Mouse (Mus musculus) Muller cell, postnatal 12 days (primary cell): ENCODE measurements around the gene Enho.
A peak's percentile ranks its signal among the peaks of the same experiment; 100 is the strongest.

Source experiments
- DNase-seq: peaks from one replicate; pipeline ENCODE4 v3.0.0-alpha.2; 2015; ENCODE audit errors: inconsistent ontology term

Enho gene

GRCm38 (mm10) chr4:41663614-41664013, 23.5 kb upstream of the Enho start:
- DNase-seq, result no peak

GRCm38 (mm10) chr4:41662723-41663122, 22.6 kb upstream of the Enho start:
- DNase-seq, result no peak

GRCm38 (mm10) chr4:41660851-41661430, 20.8 kb upstream of the Enho start:
- DNase-seq, result no peak

GRCm38 (mm10) chr4:41659556-41659955, 19.4 kb upstream of the Enho start:
- no peak for DNase-seq

GRCm38 (mm10) chr4:41658566-41659384, 18.7 kb upstream of the Enho start:
- DNase-seq, result no peak

- no peak for DNase-seq
These were observed 15.4 kb upstream of the Enho start for GRCm38 (mm10) chr4:41655525-41655924.

GRCm38 (mm10) chr4:41654217-41654616, 14.1 kb upstream of the Enho start:
- peak; percentile 61 for DNase-seq

- no peak for DNase-seq
These were observed 13.6 kb upstream of the Enho start for GRCm38 (mm10) chr4:41653730-41654129.

- DNase-seq, result peak; percentile 82
These were observed 13.2 kb upstream of the Enho start for GRCm38 (mm10) chr4:41653296-41653695.

GRCm38 (mm10) chr4:41648627-41649026, 8.5 kb upstream of the Enho start:
- no peak for DNase-seq

GRCm38 (mm10) chr4:41648157-41648556, 8.0 kb upstream of the Enho start:
- DNase-seq, result no peak

GRCm38 (mm10) chr4:41645488-41645887, 5.4 kb upstream of the Enho start:
- no peak for DNase-seq

GRCm38 (mm10) chr4:41641199-41641822, 1.2 kb upstream of the Enho start:
- no peak for DNase-seq

GRCm38 (mm10) chr4:41639214-41639841, 796 bp downstream of the Enho start:
- DNase-seq, result no peak

GRCm38 (mm10) chr4:41638828-41639213, 1.3 kb downstream of the Enho start:
- DNase-seq, result no peak

GRCm38 (mm10) chr4:41638186-41638731, 1.9 kb downstream of the Enho start:
- DNase-seq, result no peak

GRCm38 (mm10) chr4:41636882-41637635, 3.1 kb downstream of the Enho start:
- no peak for DNase-seq

GRCm38 (mm10) chr4:41636366-41636765, 3.8 kb downstream of the Enho start:
- no peak for DNase-seq

- no peak for DNase-seq
These were observed 4.2 kb downstream of the Enho start for GRCm38 (mm10) chr4:41635906-41636305.

- DNase-seq, result no peak
These were observed 4.9 kb downstream of the Enho start for GRCm38 (mm10) chr4:41635224-41635623.

- DNase-seq, result no peak
These were observed 5.5 kb downstream of the Enho start for GRCm38 (mm10) chr4:41634631-41635030.
